Mouse (Mus musculus) heart, adult 2 months (tissue): ENCODE data around the gene Ptpro.
"Not testable (repeated sequence)": the region's sequence is repeated elsewhere in the genome, so short reads cannot be mapped to it uniquely, and the experiment has no call there.

ENCODE experiments used
- CTCF ChIP-seq: fragments of 200-600 bp; IDR thresholded peaks from 2 replicates; pipeline ENCODE4 v1.8.1; 2022; ENCODE audit warnings: antibody characterized with exemption, mild to moderate bottlenecking, moderate library complexity
- EP300 ChIP-seq: fragments of 200-500 bp; IDR thresholded peaks from 2 replicates; pipeline ENCODE4 v1.6.1; 2011; ENCODE audit warnings: low read depth, low read length, control low read depth; ENCODE audit not compliant: insufficient read depth
- POLR2A ChIP-seq: fragments of 200-500 bp; IDR thresholded peaks from 2 replicates; pipeline ENCODE4 v1.6.1; 2011; ENCODE audit warnings: mild to moderate bottlenecking, low read depth, low read length, control low read depth; ENCODE audit not compliant: insufficient read depth

DNA sequence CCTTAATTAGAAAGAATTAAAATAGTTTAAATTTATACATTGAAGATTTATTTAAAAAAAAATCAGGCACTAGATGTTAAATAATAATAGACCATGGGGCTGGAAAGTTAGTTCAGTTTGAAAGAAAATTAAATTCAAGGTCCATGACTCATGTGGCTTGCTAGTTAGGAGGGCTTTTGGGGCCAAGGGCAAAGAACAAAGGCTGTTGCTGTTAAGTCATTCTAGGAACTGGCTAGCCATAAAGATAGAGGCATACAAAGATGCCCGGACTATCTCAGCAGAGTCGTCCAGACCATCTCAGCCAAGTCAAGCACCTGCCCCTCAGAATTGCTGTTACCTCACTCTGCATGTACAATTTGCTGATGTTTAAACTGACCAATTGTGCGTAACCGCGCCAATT, 223.6 kb downstream of the Ptpro start:
- TF ChIP-seq EP300, CTCF, POLR2A: not testable (repeated sequence)
